Mouse (Mus musculus) left cerebral cortex, postnatal 25 days (tissue): ENCODE measurements around the gene Ablim2. TPM values are rescaled to one million over a fixed set of nuclear protein-coding genes. Genes with fewer than 3 reads are reported as not detected.

Experiments
- DNase-seq, 2 experiments: peaks; one replicate each; pipeline ENCODE4 v3.0.0; 2022; ENCODE audit warnings: low spot score in 2 of 2, mixed read lengths in 1 of 2
- intact Hi-C: fragments of 180-260 bp; cut with DNase I; formaldehyde crosslinking; loops from one replicate; pipeline ENCODE4 v1.15.1; 2025
- total RNA-seq, 2 experiments: library from RNA; stranded (reverse); gene quantifications; 2 replicates each; pipeline ENCODE4 v1.2.3; 2021

Ablim2 gene
- total RNA-seq, 2 experiments from 2014 or later = 175 to 209 TPM

GRCm38 (mm10) chr5:35733523-35733922 is 24.2 kb upstream of the Ablim2 start:
- intact Hi-C loops = no loop called here

DNA sequence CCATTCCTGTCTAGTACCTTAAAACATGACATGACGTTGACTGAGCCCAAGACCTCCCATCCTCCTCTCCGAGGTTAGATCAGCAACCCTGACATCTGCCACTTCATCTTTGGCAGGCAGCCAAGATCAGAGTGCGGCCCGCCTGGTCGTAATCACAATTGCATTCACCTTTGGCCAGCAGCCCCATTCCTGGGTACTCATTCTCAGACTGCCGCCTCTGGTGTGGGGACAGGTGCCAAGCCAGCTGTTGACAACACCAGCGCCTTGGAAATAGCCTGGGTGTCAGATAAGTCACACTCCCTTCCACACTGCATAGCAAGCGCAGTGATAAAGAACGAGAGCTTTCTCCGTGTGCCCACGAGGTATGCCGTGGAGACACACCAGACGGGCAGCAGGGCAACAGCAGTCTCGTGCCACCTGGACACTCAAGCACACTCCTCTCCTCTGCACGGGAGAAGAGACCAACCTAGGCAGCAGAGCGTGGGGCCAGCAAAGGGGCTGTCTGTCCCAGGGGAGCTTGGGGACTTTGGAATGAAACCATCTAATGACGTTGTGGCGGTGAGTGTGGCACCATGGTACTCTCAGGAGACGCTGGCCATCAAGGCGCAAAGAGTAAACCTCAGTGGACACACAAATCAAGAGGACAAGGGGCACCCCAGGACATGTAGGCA is 20.3 kb upstream of the Ablim2 start:
- intact Hi-C loops = no loop called here
- DNase-seq = no peak

More at GRCm38 (mm10) chr5:35733523-35733922, 24.2 kb upstream of the Ablim2 start:
- no peak for DNase-seq

DNA sequence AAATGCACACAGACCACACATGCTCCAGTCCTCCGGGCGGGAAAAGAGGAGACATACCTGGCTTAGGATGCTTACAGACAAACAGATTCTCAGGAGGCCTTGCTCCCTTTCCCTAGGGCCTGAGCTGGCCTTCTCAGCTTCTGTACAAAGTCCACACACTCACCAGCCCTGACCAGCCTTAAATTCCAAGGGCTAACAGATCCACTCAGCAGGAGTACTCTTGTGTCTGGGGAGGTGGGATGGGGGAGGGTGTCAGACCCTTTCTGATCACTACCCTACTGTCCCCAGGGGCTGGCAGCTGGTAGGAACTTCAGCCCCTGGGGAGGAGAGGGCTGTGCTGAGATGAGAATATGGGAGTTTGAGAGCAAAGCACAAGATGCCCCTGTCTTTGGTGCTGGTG is 18.7 kb upstream of the Ablim2 start:
- intact Hi-C loops = no loop called here
- DNase-seq = no peak

DNA sequence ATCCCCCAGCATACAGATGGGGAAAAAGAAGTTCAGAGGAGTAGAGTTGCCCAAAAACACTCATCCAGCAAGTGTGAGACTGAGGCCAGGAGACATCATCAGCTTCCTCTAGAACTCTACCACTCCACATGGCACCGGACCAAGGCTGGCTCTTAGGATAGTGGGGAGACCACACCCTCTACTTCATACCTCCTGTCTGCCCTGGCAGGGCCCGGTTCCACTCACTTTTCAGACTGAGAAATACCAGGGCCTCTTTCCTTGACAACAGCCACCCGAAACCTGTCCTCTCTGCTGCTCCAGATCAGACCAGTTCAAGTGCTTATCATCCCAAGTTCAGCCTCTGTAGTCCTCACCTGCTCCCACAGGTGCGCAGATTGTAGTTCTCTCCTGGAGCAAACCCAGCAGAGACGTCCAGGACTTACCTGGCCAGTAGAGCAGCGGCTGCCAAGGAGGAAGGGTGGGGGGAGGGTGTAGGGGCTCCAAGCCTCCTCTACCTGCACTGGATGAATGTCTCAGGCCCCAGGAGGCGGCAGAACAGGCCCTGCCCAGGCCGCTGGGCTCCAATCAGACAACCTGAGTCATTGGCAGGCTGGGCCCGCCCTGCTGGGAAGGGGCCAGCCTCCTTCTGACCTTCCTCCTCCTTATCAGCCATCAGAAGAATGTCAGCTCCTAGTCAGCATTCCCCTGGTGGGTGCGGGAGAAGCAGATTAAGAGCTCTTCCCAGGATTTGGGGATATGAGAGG is 18.0 kb upstream of the Ablim2 start, which contains the start of gene Sh3tc1:
Gene Sh3tc1, minus strand, starts transcription at position 452 of the 743 bp plus-strand sequence.
- intact Hi-C loops = no loop called here
- DNase-seq = no peak

- intact Hi-C loops = no loop called here
- DNase-seq = no peak
Measured at GRCm38 (mm10) chr5:35740716-35741115, 17.0 kb upstream of the Ablim2 start.

DNA sequence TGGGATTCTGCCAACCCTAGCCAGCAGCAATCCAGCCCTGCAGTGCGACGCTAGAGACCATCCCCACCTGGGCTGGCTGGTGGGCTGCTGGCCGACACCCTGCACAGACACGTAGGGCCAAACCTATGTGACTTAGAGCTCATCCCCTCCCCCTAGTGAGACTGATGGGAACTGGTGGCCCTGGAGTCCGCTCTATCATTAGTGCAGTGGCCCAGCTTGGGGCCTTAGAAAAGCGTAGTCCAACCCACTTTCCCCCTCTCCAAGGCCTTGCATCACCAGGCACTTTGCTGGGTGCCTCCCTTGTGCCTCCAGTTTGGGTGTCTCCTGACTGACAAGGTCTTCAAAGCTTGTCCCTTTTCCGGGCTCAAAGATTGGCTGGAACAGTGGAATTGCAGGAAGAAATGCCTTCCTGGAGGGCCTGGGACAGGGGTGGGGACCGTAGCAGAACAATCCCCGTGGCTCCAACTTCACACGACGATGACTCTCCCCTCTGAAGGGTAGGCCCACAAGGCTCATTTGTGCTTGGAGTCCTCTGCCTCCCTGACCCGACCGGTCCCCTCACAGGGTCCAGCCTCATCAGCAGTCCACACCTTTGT is 16.4 kb upstream of the Ablim2 start:
- no peak for DNase-seq
- intact Hi-C loops = no loop called here

GRCm38 (mm10) chr5:35743238-35743951 is 14.3 kb upstream of the Ablim2 start:
- DNase-seq = no peak
- intact Hi-C loops = no loop called here

GRCm38 (mm10) chr5:35743990-35744722 is 13.5 kb upstream of the Ablim2 start:
- DNase-seq = peak in 1 of 2 experiments; percentile 74
- intact Hi-C loops = no loop called here

DNA sequence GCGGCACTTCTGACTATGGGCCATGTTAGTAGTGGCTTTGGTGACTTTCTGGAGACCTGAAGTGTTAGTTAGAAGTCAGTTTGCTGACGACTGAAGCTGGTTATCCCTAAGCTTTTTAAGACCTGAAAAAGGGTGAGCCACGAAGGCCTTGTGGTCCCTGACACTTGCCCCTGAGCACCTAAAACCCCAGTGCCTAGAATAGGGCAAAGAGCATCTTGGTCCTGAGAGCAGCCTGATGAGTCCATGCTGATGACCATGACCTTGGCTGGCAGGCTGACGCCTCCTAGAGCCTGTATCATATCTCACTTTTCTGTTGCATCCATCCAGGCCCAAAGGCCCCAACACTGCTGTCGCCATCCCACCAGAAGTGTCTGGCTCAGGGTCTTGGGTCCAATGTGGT is 12.3 kb upstream of the Ablim2 start:
- no peak for DNase-seq
- intact Hi-C loops = no loop called here

- intact Hi-C loops = no loop called here
- peak; percentile 69 to 76 for DNase-seq
Measured at GRCm38 (mm10) chr5:35746910-35747309, 10.8 kb upstream of the Ablim2 start.

- intact Hi-C loops = no loop called here
- no peak for DNase-seq
Measured at GRCm38 (mm10) chr5:35749416-35749815, 8.3 kb upstream of the Ablim2 start.

DNA sequence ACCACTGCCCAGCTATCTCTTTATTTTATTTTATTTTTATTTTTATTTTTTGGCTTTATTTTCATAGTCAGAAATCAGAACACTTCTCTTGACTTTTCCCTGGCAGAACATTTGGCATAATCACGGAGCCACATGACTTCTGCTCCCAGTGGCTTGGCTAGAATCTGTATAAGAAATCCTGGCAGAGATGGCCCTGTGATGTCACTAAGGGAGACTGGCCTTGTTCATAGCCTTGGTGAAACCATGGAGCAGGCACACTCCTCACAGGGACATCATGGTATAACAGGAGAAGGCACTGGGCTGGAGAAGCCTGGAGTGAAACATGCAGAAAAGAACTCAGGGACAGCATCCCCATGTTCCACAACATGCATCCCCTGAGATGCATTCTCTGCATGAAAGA is 7.7 kb upstream of the Ablim2 start:
- intact Hi-C loops = loop anchor here (5.0 kb wide), 1 partner anchor 153 kb away; no protein-coding TSS in a partner anchor
- no peak for DNase-seq

GRCm38 (mm10) chr5:35751016-35751415 is 6.7 kb upstream of the Ablim2 start:
- no peak for DNase-seq
- intact Hi-C loops = loop anchor here (5.0 kb wide), 1 partner anchor 154 kb away; no protein-coding TSS in a partner anchor

- intact Hi-C loops = loop anchor here (1.0 to 5.0 kb wide), 3 partner anchors 38 to 82 kb away; no protein-coding TSS in a partner anchor
- DNase-seq = peak; percentile 42 to 56
Measured at GRCm38 (mm10) chr5:35755131-35755733, 2.4 kb upstream of the Ablim2 start.

GRCm38 (mm10) chr5:35756020-35756419 is 1.7 kb upstream of the Ablim2 start:
- no peak for DNase-seq
- intact Hi-C loops = loop anchor here (2.0 to 5.0 kb wide), 3 partner anchors 39 to 103 kb away; no protein-coding TSS in a partner anchor

- intact Hi-C loops = loop anchor here (1.0 to 5.0 kb wide), 4 partner anchors 40 to 102 kb away; no protein-coding TSS in a partner anchor
- DNase-seq = peak; percentile 81 to 90
Measured at GRCm38 (mm10) chr5:35756997-35757638, 562 bp upstream of the Ablim2 start.

DNA sequence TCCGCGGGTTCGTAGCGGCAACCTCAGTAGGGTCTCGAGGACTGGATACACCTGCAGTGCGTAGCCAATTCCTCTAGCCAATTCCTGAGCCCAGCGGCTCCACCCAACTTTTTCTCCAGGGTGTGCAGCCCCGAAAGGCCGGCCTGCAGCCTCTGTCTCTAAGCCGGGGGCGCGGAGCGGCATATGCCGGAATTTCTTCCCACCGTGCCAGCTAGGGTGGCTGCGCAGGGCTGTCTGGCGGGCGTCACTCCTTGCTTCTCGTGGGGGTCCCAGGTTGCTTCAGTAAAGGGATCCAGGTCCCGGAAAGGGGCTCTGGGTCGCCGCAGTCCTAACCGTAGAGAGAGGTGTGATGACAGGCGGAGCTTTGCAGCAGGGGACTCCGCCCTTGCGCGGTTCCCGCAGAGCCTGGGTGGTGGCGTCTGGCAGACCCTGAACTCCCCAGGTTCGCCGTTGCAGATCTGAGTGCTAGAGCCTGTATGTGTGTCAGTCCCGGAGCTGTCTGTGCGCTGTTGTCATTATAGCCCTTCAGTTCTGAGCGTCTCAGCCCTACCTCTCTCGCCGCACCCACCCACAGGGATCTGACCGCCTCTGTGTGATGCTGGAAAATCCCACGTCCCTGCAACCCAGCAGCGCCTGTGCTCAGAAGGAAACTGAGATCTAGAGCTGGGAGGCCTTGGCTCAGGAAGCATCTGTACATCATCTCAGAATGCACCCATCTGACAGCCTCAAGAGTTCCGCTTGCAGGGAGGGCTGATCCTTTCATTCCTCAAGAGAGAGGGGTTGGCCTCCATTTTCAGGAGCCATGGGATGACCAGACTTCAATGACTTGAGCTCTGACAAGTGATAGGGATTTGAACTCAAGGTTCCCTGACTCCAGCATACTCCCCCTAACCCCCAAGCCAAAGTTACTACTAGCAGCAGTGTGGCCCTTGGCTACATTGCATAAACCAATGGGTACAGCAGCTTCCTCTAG is 687 bp downstream of the Ablim2 start:
- peak; percentile 70 to 88 for DNase-seq
- intact Hi-C loops = loop anchor here (2.0 to 5.0 kb wide), 3 partner anchors 30 to 79 kb away; no protein-coding TSS in a partner anchor
